Mouse (Mus musculus) hindbrain, embryonic 15.5 days (tissue): ENCODE data around the gene Ccndbp1. TPM values are rescaled to one million over a fixed set of nuclear protein-coding genes. Genes with fewer than 3 reads are reported as not detected.
"Not testable (repeated sequence)": the region's sequence is repeated elsewhere in the genome, so short reads cannot be mapped to it uniquely, and the experiment has no call there.

ENCODE experiments used
- ATAC-seq: fragments of 200-750 bp; cut with Nextera tagmentation; 2 replicates; pipeline ENCODE4 v1.8.0; 2017; ENCODE audit warnings: low read depth, moderate number of reproducible peaks, moderate TSS enrichment; ENCODE audit not compliant: low FRiP score
- H3K27ac ChIP-seq: fragments of 300-500 bp; sonication (generic); replicated peaks from 2 replicates; pipeline ENCODE4 v1.5.1; 2015; ENCODE audit warnings: mild to moderate bottlenecking, inconsistent platforms
- H3K27me3 ChIP-seq: fragments of 300-500 bp; sonication (generic); 2 replicates; pipeline ENCODE4 v1.6.1; 2015; ENCODE audit warnings: control low read depth, inconsistent platforms
- H3K36me3 ChIP-seq: fragments of 300-500 bp; sonication (generic); 2 replicates; pipeline ENCODE4 v1.6.1; 2015; ENCODE audit warnings: control low read depth, inconsistent platforms
- H3K4me1 ChIP-seq: fragments of 300-500 bp; sonication (generic); replicated peaks from 2 replicates; pipeline ENCODE4 v1.6.1; 2015; ENCODE audit warnings: control low read depth, inconsistent platforms
- H3K4me2 ChIP-seq: fragments of 300-500 bp; sonication (generic); 2 replicates; pipeline ENCODE4 v1.6.1; 2015; ENCODE audit warnings: moderate library complexity, mild to moderate bottlenecking, inconsistent platforms
- H3K4me3 ChIP-seq: fragments of 300-500 bp; sonication (generic); 2 replicates; pipeline ENCODE4 v1.5.1; 2015; ENCODE audit warnings: mild to moderate bottlenecking, inconsistent platforms
- H3K9ac ChIP-seq: fragments of 300-500 bp; sonication (generic); 2 replicates; pipeline ENCODE4 v1.6.1; 2015; ENCODE audit warnings: inconsistent platforms
- H3K9me3 ChIP-seq: fragments of 300-500 bp; sonication (generic); 2 replicates; pipeline ENCODE4 v1.6.1; 2016; ENCODE audit warnings: control low read depth, inconsistent platforms
- WGBS: fragments of 180-500 bp; shearing (Covaris S2); methylation state at CpG from one replicate; pipeline ENCODE4 v1.1.7; 2015; 5-methylcytosine and 5-hydroxymethylcytosine counted together
- polyA plus RNA-seq: library from polyadenylated mRNA; unstranded; fragments of >200 nt; fragmentation: Nextera tagmentation; extraction: Ambion mirVana; gene quantifications from 2 replicates; pipeline ENCODE4 v1.2.1, GENCODE M21; 2015

Ccndbp1 gene
- 74.5 and 77.2 TPM in 2 replicates for polyA plus RNA-seq

DNA sequence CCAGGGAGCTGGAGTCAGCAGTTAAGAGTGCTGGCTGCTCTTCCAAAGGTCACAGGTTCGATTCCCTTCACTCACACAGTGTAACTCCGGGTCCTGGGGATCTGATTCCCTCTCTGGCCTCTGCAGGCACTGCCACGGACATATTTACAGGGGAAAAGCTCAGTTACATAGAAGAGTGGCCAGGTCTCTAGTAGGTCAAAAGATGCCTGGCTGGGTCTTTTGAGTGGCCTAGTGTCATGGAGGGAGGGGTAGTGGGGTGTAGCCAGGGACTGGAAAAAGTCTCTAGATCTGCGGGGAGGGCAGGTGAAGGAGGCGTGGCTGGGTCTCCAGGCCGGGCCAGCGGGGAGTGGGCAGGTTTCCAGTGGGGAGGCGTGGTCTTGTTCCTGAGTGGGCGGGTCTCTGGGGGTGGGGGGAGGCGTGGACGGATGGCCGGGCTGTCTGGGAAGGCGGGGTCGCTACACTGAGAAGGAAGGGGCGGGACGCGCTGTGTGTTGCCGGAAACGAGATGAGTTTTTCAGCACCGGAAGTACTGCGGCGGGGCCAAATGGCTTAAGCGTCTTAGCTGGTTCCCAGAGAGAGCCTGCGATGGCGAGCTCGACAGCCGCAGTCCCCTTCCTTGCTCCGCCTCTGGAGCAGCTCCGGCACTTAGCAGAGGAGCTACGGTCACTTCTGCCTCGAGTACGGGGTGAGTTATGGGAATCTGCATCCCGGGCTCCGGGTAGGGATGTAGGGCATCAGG lies at the start of gene Ccndbp1:
Ccndbp1 (plus strand) TSS at position 479 of the 739 bp plus-strand sequence.
- 2% methylated on average over 34 of the region's 34 CpGs for WGBS
- Histone ChIP-seq H3K9ac (peak within 1 kb of the TSS; percentile 79), H3K9me3 (no peaks in the 10 kb centered on the region), H3K36me3 (peaks cover 22% of the 10 kb centered on the region), H3K27ac (peak within 1 kb of the TSS; percentile 65), H3K4me3 (peak within 1 kb of the TSS; percentile 86), H3K4me1 (peaks cover 15% of the 10 kb centered on the region), H3K4me2 (peak within 1 kb of the TSS; percentile 62), H3K27me3 (no peaks in the 10 kb centered on the region)
- peak; percentile 98 for ATAC-seq

DNA sequence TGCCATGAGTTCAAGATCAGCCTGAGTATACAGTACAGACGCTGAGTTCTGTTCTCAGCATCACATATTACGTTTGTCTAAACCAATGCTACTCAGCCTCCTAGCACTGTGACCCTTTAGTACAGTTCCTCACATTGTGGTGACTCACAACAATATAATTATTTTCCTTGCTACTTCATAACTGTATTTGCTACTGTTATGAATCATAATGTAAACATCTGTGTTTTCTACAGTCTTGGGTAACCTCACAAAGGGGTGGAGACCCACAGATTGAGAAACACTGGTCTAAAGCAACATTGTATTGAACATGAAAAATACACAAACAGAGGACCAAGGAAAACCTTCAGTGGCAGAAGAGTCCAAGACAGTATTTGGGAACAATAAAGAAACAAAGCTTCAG lies 48.8 kb upstream of the Ccndbp1 start:
- no peak overlapping the region for H3K4me3 ChIP-seq
- no peaks in the 10 kb centered on the region for H3K27me3 ChIP-seq
- H3K9ac ChIP-seq = no peak overlapping the region
- 93% methylated on average over 2 of the region's 2 CpGs for WGBS
- no peak for ATAC-seq
- no peak overlapping the region for H3K4me2 ChIP-seq
- H3K9me3 ChIP-seq = no peaks in the 10 kb centered on the region
- peaks cover 8% of the 10 kb centered on the region; the same call in 1 of the 2 replicates for H3K36me3 ChIP-seq
- no peaks in the 10 kb centered on the region for H3K4me1 ChIP-seq
- H3K27ac ChIP-seq = no peak overlapping the region

GRCm38 (mm10) chr2:120959827-120960226 lies 48.4 kb upstream of the Ccndbp1 start:
- Histone ChIP-seq H3K27me3 (no peaks in the 10 kb centered on the region), H3K36me3 (peaks cover 6% of the 10 kb centered on the region; the same call in 1 of the 2 replicates), H3K4me3 (no peak overlapping the region), H3K4me2 (no peak overlapping the region), H3K27ac (no peak overlapping the region), H3K9ac (no peak overlapping the region), H3K9me3 (no peaks in the 10 kb centered on the region), H3K4me1 (no peaks in the 10 kb centered on the region)
- ATAC-seq = no peak
- 95% methylated on average over 5 of the region's 5 CpGs for WGBS

DNA sequence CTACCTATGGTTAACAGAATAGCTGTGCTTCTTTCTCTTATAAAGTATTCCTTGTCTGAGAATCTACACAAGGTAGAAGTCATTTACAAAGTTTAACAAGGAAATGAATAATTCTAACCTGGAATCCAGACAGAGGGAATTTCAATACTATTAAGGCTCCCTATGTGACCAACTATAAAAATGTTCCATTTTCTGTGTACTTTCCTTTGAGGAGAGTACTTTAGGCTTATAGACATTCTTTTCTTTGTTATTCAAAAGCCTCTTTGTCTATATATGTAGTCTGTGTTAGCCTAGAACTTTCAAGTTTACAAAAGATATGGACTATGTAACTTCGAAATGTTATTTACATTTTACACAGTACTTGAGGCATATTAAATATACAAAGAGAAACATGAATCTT lies 47.9 kb upstream of the Ccndbp1 start:
- WGBS = 92% methylated on average over 1 of the region's 1 CpGs
- H3K9ac ChIP-seq = no peak overlapping the region
- no peaks in the 10 kb centered on the region for H3K4me1 ChIP-seq
- H3K36me3 ChIP-seq = peaks cover 6% of the 10 kb centered on the region; the same call in 1 of the 2 replicates
- no peak overlapping the region for H3K4me3 ChIP-seq
- H3K9me3 ChIP-seq = no peaks in the 10 kb centered on the region
- no peaks in the 10 kb centered on the region for H3K27me3 ChIP-seq
- H3K27ac ChIP-seq = no peak overlapping the region
- ATAC-seq = no peak
- no peak overlapping the region for H3K4me2 ChIP-seq

DNA sequence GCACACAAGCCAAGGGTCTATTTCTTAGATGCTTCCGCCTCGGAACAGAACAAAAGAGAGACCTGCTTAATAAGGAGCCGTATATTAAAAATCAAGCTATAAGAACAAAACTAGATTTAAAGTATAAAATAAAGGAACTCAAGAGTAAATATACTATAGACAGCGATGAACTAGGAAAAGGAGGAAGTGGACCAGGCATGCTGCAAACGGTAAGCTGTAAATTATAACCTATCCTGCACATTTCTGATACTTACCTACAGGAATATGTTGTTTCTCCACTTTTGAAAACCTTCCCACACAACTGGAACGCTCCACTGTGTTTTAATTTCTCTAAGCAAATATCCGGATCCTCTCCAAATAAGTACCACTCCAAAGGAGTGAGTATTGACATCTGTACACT lies 45.1 kb upstream of the Ccndbp1 start:
- Histone ChIP-seq H3K9ac (no peak overlapping the region), H3K4me3 (no peak overlapping the region), H3K9me3 (no peaks in the 10 kb centered on the region), H3K36me3 (peaks cover 6% of the 10 kb centered on the region; the same call in 1 of the 2 replicates), H3K4me2 (no peak overlapping the region), H3K4me1 (peaks cover 5% of the 10 kb centered on the region; the same call in 1 of the 2 replicates), H3K27me3 (no peaks in the 10 kb centered on the region), H3K27ac (no peak overlapping the region)
- no peak for ATAC-seq
- 95% methylated on average over 7 of the region's 7 CpGs for WGBS

DNA sequence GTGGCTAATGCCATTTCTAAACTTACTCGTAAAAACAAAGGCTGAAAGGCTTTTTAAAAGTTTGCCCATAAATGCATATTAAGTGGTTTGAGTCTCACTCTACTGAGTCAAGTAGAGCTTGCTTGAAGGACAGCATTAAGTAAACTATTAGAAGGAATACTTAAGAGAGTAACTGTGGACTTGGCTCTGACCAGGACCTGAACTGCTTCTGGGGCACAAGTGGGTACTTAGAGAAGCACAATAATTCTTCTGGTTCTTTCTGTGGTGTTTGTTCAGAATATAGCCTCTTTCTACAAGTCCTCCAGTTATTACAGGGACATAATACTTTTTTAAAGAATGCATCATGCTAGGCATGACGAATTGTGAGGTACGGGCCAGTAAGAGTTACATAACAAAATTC lies 42.7 kb upstream of the Ccndbp1 start:
- Histone ChIP-seq H3K4me1 (peaks cover 19% of the 10 kb centered on the region), H3K36me3 (no peaks in the 10 kb centered on the region; the same call in 1 of the 2 replicates), H3K4me2 (no peak overlapping the region), H3K27ac (no peak overlapping the region), H3K9ac (no peak overlapping the region), H3K9me3 (no peaks in the 10 kb centered on the region), H3K27me3 (no peaks in the 10 kb centered on the region), H3K4me3 (no peak overlapping the region)
- ATAC-seq = no peak
- WGBS = 91% methylated on average over 3 of the region's 3 CpGs

- Histone ChIP-seq H3K9ac (peak overlapping the region; percentile 80), H3K9me3 (no peaks in the 10 kb centered on the region), H3K36me3 (no peaks in the 10 kb centered on the region), H3K4me1 (peaks cover 28% of the 10 kb centered on the region), H3K27ac (peak overlapping the region; percentile 88), H3K4me2 (peak overlapping the region; percentile 61), H3K4me3 (peak overlapping the region; percentile 73), H3K27me3 (no peaks in the 10 kb centered on the region)
- peak; percentile 39; the same call in 1 of the 2 replicates for ATAC-seq
- under 1% methylated on average over 23 of the region's 23 CpGs for WGBS
Observed at GRCm38 (mm10) chr2:120970045-120970539, 38.1 kb upstream of the Ccndbp1 start.

DNA sequence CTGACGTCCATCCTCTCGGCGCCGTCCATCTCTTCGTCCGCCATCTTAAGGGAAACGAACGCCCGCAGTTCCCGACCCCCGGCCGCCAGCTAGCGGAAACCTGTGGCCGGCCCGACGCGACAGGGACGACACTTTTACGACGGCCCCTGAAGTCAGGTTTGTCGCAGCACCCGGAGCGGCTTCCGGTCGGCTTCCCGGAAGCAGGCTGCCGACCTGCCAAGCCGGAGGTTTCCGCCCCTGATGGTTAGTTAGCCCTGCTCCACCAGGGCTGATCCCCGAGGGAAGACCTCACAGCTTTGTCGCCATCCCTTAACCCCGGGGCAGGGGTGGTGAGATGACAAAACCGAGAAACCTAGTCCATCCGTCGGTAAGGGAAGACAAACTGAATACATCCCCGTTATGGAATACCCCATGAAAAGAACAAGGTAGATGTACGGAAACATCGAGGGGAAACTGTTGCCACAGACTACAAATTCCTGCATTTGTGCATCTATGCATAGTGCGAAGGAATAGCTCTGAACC lies 37.6 kb upstream of the Ccndbp1 start, which contains the start of gene Ubr1:
Ubr1 (minus strand) TSS at position 157 of the 522 bp plus-strand sequence.
- no peaks in the 10 kb centered on the region for H3K36me3 ChIP-seq
- peak within 1 kb of the TSS; percentile 61 for H3K4me2 ChIP-seq
- peak within 1 kb of the TSS; percentile 80 for H3K9ac ChIP-seq
- H3K9me3 ChIP-seq = no peaks in the 10 kb centered on the region
- H3K27me3 ChIP-seq = no peaks in the 10 kb centered on the region
- H3K4me3 ChIP-seq = peak within 1 kb of the TSS; percentile 73
- H3K27ac ChIP-seq = peak within 1 kb of the TSS; percentile 88
- under 1% methylated on average over 39 of the region's 39 CpGs for WGBS
- peak; percentile 93 for ATAC-seq
- H3K4me1 ChIP-seq = peaks cover 28% of the 10 kb centered on the region

- Histone ChIP-seq H3K9me3 (no peaks in the 10 kb centered on the region), H3K4me1 (peaks cover 33% of the 10 kb centered on the region), H3K36me3 (no peaks in the 10 kb centered on the region), H3K27me3 (no peaks in the 10 kb centered on the region), H3K4me3 (no peak overlapping the region), H3K9ac (no peak overlapping the region), H3K4me2 (no peak overlapping the region), H3K27ac (no peak overlapping the region)
- ATAC-seq = no peak
- WGBS = 90% methylated on average over 4 of the region's 4 CpGs
Observed at GRCm38 (mm10) chr2:120971766-120972165, 36.4 kb upstream of the Ccndbp1 start.

DNA sequence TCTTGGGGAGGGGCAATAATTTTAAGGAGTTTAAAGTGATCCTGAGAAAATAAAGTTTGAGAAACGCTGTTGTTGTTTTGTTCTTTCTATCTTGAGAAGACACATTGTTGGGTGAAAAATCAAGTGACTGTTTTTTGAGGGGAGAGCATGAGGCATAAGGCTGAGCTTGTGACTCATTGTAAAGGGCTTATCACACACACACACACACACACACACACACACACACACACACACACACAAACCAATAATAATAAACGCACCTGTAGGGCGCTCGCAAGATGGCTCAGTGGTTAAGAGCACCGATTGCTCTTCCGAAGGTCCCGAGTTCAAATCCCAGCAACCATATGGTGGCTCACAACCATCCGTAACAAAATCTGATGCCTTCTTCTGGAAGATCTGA lies 35.9 kb upstream of the Ccndbp1 start:
- not testable (repeated sequence) for H3K9ac ChIP-seq, H3K27ac ChIP-seq, H3K4me3 ChIP-seq, ATAC-seq, H3K36me3 ChIP-seq, H3K9me3 ChIP-seq, H3K4me2 ChIP-seq, H3K27me3 ChIP-seq
- peaks cover 33% of the 10 kb centered on the region for H3K4me1 ChIP-seq
- WGBS = 97% methylated on average over 8 of the region's 8 CpGs

- Histone ChIP-seq H3K9ac (no peak overlapping the region), H3K4me1 (peaks cover 32% of the 10 kb centered on the region), H3K4me2 (peak overlapping the region; percentile 4; the same call in 1 of the 2 replicates), H3K36me3 (no peaks in the 10 kb centered on the region), H3K27ac (no peak overlapping the region), H3K27me3 (no peaks in the 10 kb centered on the region), H3K4me3 (no peak overlapping the region), H3K9me3 (no peaks in the 10 kb centered on the region)
- WGBS = 21% methylated on average over 5 of the region's 5 CpGs
- ATAC-seq = no peak
Observed at GRCm38 (mm10) chr2:120972964-120973363, 35.2 kb upstream of the Ccndbp1 start.

DNA sequence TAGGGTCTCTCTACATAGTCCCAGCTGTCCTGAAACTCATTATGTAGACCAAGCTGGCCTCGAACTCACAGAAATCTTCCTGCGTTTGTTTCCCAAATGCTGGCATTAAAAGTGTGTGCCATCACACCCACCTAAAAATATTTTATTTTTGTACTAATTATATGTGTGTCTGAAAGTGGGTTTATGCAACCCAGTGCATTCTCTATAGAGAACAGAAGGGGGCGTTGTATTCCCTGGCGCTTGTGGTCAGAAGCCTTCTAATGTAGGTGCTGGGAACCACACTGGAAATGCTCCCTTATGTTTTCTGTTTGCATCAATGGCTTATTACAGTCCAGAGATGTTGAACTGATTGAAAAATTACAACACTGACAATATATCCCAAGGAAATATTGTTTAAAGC lies 31.9 kb upstream of the Ccndbp1 start:
- H3K36me3 ChIP-seq = 0 out of 2 replicates have a peak, but pooled peaks cover 4% of the 10 kb centered on the region
- no peak for ATAC-seq
- H3K4me1 ChIP-seq = peaks cover 19% of the 10 kb centered on the region
- H3K4me2 ChIP-seq = peak overlapping the region; percentile 93
- no peak overlapping the region for H3K4me3 ChIP-seq
- H3K27ac ChIP-seq = no peak overlapping the region
- WGBS = 51% methylated on average over 4 of the region's 4 CpGs
- H3K9ac ChIP-seq = no peak overlapping the region
- H3K9me3 ChIP-seq = no peaks in the 10 kb centered on the region
- no peaks in the 10 kb centered on the region for H3K27me3 ChIP-seq
